Mouse (Mus musculus) small intestine, adult 2 months (tissue): ENCODE measurements around the gene Ireb2. TPM values are rescaled to one million over a fixed set of nuclear protein-coding genes. Genes with fewer than 3 reads are reported as not detected.
A peak's percentile ranks its signal among the peaks of the same experiment; 100 is the strongest.
"Not testable (repeated sequence)": the region's sequence is repeated elsewhere in the genome, so short reads cannot be mapped to it uniquely, and the experiment has no call there.

ENCODE experiments used
- H3K27ac ChIP-seq: fragments of 200-500 bp; 2 replicates; pipeline ENCODE4 v1.5.1; 2012; ENCODE audit warnings: low read depth, low read length, control low read depth, inconsistent platforms; ENCODE audit not compliant: insufficient read depth
- H3K27me3 ChIP-seq: fragments of 200-500 bp; 2 replicates; pipeline ENCODE4 v1.6.1; 2012; ENCODE audit warnings: mild to moderate bottlenecking, moderate library complexity, low read length, inconsistent platforms; ENCODE audit not compliant: control insufficient read depth, insufficient read depth
- H3K36me3 ChIP-seq: fragments of 200-500 bp; 2 replicates; pipeline ENCODE4 v1.6.1; 2012; ENCODE audit warnings: mild to moderate bottlenecking, low read length, control low read depth, inconsistent platforms; ENCODE audit not compliant: control insufficient read depth, insufficient read depth
- H3K4me1 ChIP-seq: fragments of 200-500 bp; 2 replicates; pipeline ENCODE4 v1.6.1; 2012; ENCODE audit warnings: low read length, inconsistent platforms, mixed read lengths; ENCODE audit not compliant: control insufficient read depth, insufficient read depth, insufficient read length
- H3K4me3 ChIP-seq: fragments of 200-500 bp; 2 replicates; pipeline ENCODE4 v1.5.1; 2012; ENCODE audit warnings: low read depth, mild to moderate bottlenecking, control low read depth, inconsistent platforms, low read length, moderate library complexity
- CTCF ChIP-seq: fragments of 200-500 bp; IDR thresholded peaks from 2 replicates; pipeline ENCODE4 v1.5.1; 2012; ENCODE audit warnings: low read depth, mild to moderate bottlenecking, control low read depth, inconsistent platforms, low read length, moderate library complexity, mixed read lengths; ENCODE audit not compliant: insufficient replicate concordance, insufficient read length; ENCODE audit errors: extremely low read depth
- POLR2A ChIP-seq: fragments of 200-500 bp; IDR thresholded peaks from 2 replicates; pipeline ENCODE4 v1.6.1; 2012; ENCODE audit warnings: low read depth, mild to moderate bottlenecking, control low read depth, inconsistent platforms, low read length, moderate library complexity
- WGBS: fragments of 180-500 bp; shearing (Covaris S2); methylation state at CpG from one replicate; pipeline ENCODE4 v1.1.7; 2018; 5-methylcytosine and 5-hydroxymethylcytosine counted together
- polyA plus RNA-seq: library from polyadenylated mRNA; depleted of rRNA; stranded (reverse); fragments of >200 nt; gene quantifications from 2 replicates; pipeline ENCODE4 v1.2.3, GENCODE M21; 2012

The Ireb2 gene
- polyA plus RNA-seq, 1 experiment, result 1.6 TPM

DNA sequence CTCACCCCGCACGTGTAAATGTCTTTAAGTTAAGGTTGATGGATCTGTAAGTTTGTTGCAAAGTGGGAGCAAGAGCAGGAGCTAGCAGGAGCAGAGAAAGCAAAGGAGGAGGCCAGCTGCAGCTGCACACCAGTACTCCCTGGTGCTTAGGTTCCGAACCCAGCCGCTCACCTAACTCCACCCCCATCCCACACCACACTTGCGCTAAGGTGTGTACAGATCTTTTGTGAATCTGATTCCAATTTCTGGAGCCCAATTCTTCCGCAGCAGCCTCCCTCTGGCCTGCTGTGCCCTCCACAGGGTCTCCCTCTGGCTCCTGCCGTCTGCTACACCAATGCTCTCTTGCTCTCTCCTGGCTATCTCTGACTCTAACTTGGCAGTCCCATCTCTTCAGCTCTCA, 25.8 kb upstream of the Ireb2 start:
- TF ChIP-seq POLR2A (no peak), CTCF (no peak)
- Histone ChIP-seq H3K4me3 (no peak overlapping the region), H3K27me3 (no peaks in the 10 kb centered on the region), H3K36me3 (no peaks in the 10 kb centered on the region), H3K4me1 (no peaks in the 10 kb centered on the region), H3K27ac (no peak overlapping the region)
- WGBS, result 70% methylated on average over 7 of the region's 7 CpGs

DNA sequence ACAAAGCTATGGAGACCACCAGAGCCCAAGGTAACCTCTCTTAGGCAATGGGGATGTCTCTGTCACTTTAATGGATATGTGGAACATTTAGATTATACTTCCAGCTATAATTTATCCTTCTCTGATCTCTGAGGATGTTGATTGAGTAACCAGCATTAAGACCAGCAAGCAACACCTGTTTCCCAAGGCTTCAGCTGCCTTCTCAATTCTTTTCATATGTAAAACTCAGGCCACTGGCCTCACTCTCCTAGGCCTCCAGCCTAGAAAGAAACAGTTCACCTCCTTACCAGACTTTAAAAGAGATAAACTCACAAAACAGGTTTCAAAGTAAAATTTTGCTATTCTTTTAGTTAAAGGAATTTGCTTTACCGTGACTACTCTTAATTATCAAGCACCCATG, 23.4 kb upstream of the Ireb2 start:
- Histone ChIP-seq H3K36me3 (no peaks in the 10 kb centered on the region), H3K27me3 (no peaks in the 10 kb centered on the region), H3K4me1 (no peaks in the 10 kb centered on the region), H3K27ac (no peak overlapping the region), H3K4me3 (no peak overlapping the region)
- no peak for TF ChIP-seq POLR2A
- TF ChIP-seq CTCF, result no peak
- 84% methylated on average over 1 of the region's 1 CpGs for WGBS

DNA sequence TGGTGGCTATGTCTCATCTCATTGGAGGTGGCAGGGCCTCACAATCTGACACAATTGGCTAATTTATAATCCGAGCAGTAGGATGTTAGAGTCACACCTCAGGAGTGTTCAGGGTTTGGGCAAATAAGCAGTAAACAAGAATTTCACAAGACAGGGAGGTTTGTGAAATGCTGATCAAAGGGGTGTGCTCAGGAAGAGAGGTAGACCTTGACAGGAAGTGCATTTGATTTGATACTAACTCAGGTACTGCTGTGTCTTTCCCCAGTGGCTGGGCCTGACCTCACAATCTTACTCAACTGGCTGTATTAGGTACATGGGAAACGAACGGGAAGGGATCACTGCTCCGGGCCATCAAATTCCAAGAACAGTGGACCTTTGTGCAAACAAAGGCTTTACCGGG, 21.3 kb upstream of the Ireb2 start:
- no peaks in the 10 kb centered on the region for H3K36me3 ChIP-seq
- TF ChIP-seq CTCF, result no peak
- no peak for TF ChIP-seq POLR2A
- H3K4me3 ChIP-seq, result no peak overlapping the region
- no peaks in the 10 kb centered on the region for H3K4me1 ChIP-seq
- no peak overlapping the region for H3K27ac ChIP-seq
- WGBS, result 78% methylated on average over 5 of the region's 5 CpGs
- H3K27me3 ChIP-seq, result no peaks in the 10 kb centered on the region

DNA sequence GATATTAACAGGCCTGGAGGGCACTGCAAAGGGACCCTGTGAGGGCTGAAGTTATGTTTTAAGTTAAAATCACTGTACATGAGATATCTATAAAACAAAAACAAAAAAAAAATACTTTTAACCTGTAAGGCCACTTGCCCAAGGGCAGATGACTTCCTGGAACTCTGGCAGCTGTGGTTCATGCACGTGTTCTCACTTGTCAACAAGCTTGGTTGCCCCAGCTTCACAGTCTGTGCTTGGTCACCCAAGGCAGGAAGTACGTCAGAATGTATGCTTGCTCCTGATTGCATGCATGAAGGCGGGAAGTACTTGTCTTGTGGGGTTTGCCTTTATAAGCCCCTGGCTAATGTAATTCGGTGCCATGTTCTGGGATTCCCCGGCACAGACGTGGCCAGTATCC, 19.7 kb upstream of the Ireb2 start:
- 70% methylated on average over 6 of the region's 6 CpGs for WGBS
- TF ChIP-seq POLR2A (no peak), CTCF (no peak)
- H3K36me3 ChIP-seq, result no peaks in the 10 kb centered on the region
- H3K4me1 ChIP-seq, result 0 out of 2 replicates have a peak, but pooled peaks cover 1% of the 10 kb centered on the region
- no peak overlapping the region for H3K27ac ChIP-seq
- no peaks in the 10 kb centered on the region for H3K27me3 ChIP-seq
- no peak overlapping the region for H3K4me3 ChIP-seq

DNA sequence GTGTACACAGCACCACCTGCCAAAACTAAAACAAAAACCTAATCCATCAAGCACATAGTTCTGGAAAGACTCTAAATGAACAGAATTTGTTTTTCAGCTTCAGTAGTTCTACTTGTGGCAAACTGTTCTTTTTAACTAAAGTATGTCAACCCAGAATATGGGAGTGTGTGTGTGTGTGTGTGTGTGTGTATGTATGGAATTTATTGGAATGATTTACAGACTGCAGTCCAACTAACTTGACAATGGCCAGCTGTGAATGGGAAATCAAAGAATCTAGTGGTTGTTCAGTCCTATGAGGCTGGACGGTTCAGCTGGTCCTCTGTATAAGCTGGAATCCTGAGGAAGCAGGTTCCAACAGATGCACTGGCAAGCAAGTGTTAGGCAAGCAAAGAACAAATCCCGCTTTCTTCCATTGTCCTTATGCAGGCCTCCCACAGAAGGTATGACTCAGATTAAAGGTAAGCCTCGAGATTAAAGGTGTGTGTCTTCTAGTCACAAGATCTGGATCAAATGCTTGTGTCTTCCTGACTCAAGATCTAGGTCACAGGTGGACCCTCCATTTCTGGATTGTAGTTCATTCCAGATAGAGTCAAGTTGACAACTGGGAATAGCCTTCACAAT, 18.9 kb upstream of the Ireb2 start:
- H3K4me1 ChIP-seq, result 0 out of 2 replicates have a peak, but pooled peaks cover 2% of the 10 kb centered on the region
- TF ChIP-seq CTCF (no peak), POLR2A (no peak)
- 73% methylated on average over 3 of the region's 3 CpGs for WGBS
- H3K27ac ChIP-seq, result no peak overlapping the region
- no peak overlapping the region for H3K4me3 ChIP-seq
- H3K36me3 ChIP-seq, result no peaks in the 10 kb centered on the region
- no peaks in the 10 kb centered on the region for H3K27me3 ChIP-seq

DNA sequence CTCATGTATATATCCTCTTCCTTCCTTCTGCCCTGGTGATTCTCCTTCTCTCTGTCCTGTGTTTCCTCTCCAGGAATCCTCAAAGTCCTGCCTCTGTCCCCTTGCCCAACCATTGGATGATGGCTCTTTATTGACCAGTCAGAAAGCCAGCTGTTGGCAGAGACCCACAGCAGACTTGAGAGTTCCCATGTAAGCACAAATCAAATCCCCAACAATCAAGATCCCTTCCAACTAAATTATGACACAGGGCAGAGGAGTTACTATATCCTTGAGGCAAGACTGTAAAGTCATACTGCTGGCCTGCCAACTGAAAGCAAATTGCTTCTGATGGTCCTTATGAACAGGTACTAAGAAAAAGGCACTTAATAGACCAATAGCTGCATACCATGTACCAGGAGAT, 15.4 kb upstream of the Ireb2 start:
- Histone ChIP-seq H3K27ac (no peak overlapping the region), H3K36me3 (no peaks in the 10 kb centered on the region), H3K4me3 (no peak overlapping the region), H3K27me3 (no peaks in the 10 kb centered on the region), H3K4me1 (peaks cover 16% of the 10 kb centered on the region; the same call in 1 of the 2 replicates)
- TF ChIP-seq POLR2A (no peak), CTCF (no peak)

DNA sequence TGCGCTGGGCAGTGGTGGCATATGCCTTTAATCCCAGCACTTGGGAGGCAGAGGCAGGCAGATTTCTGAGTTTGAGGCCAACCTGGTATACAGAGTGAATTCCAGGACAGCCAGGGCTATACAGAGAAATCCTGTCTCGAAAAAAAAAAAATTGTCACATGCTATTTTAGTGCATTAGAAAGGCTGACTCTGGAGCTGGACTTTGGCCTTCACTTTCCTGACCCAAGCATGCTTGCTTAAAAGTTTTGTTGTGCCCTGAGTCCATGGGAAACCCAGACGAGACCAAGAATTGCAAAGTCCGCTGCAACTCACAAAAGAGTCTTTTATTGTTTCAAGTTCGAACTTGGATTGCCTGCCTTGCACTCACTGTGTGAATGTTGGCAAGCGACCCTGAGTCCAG, 10.6 kb upstream of the Ireb2 start:
- H3K4me1 ChIP-seq, result peaks cover 22% of the 10 kb centered on the region; the same call in 1 of the 2 replicates
- H3K27me3 ChIP-seq, H3K36me3 ChIP-seq, H3K4me3 ChIP-seq: not testable (repeated sequence)
- peak overlapping the region; percentile 53 for H3K27ac ChIP-seq
- WGBS, result 29% methylated on average over 6 of the region's 6 CpGs
